Mouse (Mus musculus): ENCODE measurements around the gene Pik3r2.
"Not testable (repeated sequence)": the region's sequence is repeated elsewhere in the genome, so short reads cannot be mapped to it uniquely, and the experiment has no call there.

Pik3r2 gene

GRCm38 (mm10) chr8:70776496-70777444 lies at the start of gene Pik3r2:
Gene Pik3r2 (minus strand): TSS chr8:70776713.
- peak; percentile 99 for DNase-seq

DNA sequence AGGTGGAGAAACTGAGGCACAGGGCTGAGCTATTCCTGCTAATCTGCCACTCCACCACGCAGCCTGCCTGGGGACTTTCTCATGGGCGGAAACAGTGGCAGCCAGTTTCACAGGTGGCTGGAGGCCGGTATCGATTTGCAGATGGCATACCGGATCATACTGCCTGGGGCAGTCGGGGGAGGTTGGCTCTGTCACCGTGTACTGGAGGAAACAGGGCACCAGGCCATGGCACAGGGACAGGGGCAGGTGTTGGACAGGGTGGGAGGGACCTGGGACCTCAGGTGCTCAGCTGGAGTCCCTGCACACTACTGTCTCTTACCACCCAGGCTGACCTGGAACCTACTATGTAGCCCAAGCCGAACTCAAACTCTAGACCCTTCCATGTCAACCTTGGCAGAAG lies 49.3 kb upstream of the Pik3r2 start:
- DNase-seq = no peak

DNA sequence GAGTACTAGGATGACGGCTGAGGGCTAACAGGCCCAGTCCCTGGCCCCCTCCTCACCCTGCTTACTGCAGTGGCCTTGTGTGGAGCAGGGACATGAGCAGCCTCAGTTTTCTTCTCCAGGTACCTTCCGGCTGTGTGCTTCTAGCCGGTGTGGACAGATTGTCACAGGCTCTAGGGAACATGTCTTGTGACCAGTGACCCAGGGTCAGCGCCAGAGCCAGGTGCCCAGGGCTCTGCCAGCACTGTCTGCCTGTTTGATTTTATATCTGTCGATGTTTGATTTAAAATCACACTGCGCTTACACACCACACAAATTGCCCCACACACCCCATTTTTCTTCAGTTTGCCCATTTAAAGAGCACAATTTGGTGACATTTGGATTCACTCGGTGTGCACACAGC lies 47.3 kb upstream of the Pik3r2 start:
- no peak for DNase-seq

DNA sequence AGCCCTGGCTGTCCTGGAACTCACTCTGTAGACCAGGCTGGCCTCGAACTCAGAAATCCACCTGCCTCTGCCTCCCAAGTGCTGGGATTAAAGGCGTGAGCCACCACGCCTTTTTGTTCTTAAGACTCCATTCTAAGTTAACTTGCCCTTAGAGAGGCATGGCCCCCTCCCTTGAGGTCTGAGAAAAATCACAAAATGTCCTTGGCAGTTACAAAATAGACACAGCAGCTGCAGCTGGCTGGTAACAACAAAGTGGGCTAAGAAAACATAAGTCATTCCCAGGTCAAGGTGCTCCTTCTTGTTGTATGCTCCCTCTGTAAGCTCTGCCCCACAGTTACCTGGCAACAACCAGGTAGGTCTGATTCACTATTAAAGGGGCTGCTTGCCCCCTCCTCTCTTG lies 46.1 kb upstream of the Pik3r2 start:
- not testable (repeated sequence) for DNase-seq

DNA sequence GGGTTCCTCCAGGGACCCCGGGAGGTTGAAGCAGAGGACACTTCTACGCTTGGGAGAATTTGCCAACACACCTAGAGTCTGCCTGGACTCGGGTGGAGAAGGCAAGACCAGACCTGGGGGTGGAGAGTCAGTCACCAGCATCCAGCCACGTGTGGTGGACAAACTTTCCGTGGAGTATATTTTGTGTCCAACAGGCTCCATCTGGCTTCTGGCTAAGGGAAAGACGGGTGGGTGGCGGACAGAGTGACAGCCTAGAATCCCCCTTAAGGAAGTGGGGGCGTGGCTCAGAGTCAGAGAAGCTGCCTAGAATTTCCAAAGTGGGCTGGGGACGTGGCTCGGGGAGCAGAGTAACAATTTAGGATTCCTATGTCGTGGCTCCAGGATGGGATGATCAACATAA lies 45.5 kb upstream of the Pik3r2 start:
- peak; percentile 29 to 43 for DNase-seq

- peak; percentile 82 to 87 for DNase-seq
Measured at GRCm38 (mm10) chr8:70821399-70821962, 45.0 kb upstream of the Pik3r2 start.

DNA sequence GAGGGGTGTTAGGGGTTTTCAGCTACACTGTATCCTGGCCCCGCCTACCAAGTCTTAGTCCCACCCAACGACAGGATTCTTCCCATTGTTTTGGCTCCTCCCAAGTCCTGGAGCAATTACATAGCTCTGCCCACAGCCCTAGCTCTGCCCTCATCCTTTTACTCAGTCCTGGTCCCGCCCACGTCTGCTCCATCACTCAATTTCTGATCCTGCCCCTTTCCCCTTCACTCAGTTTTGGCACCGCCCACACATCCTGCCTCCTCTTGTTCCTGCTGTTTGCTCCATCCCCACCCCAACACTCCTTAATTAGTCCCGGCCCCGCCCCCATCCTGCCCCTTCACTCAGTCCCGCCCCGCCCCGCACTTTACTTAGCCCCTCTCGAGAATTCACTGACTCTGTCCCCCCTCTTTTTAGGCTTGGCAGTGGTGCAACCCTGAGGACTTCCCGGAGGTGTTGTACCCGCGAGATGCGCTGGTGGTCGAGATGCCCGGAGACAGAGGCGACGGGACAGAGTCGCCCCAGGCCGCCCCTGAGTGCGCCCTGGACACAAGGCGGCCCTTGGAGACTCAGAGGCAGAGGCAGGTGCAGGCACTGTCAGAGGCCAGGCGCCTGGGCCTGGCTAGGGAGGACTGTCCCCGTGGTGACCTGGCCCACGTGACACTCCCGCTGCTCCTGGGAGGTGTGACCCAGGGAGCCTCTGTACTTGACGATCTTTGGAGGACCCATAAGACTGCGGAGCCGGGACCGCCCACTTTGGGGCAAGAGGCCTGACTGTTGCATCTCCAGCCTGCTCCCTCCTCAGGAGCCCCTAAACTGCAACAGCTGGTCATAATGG lies 43.8 kb upstream of the Pik3r2 start:
- peak; percentile 86 to 92 for DNase-seq

- DNase-seq = peak; percentile 73 to 79
Measured at GRCm38 (mm10) chr8:70816679-70817078, 40.2 kb upstream of the Pik3r2 start.

DNA sequence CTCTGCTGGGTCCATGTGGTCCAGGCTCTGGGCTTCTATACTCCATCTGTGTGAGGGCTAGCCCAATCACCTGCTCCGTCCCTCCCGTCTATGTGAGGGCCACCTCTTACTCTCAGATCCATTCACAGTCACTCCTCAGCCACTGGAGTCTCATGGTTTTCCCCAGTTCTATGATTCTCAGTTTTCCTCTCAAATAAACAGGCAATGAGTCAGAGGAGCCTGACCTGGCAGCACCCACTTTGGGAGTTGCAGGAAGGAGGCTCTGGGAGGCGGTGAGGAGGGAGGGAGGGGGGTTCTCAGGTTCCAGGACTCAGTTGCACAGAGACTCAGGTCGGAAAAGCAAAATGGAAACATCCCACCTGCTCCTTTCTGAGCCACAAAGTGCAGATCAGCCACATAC lies 36.4 kb upstream of the Pik3r2 start:
- DNase-seq = no peak

DNA sequence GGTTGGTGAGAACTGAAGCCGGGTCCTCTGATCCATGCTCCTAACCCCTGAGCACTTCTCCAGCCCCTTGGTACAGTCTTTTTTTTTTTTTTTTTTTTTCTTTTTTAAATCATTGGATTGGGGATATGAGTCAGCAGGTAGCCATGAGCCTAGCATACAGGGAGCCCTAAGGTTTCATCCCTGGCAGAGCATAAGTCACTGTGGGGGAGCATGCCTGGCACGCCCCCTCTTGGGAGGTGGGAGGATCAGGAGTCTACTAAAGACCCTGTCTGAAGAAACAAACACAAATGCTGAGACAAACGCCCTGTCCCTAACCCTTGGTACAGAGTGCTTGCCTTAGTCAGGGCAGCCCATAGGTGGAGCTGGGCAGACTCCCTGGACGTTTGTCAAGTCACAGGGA lies 35.5 kb upstream of the Pik3r2 start:
- no peak for DNase-seq

GRCm38 (mm10) chr8:70810962-70811680 lies 34.6 kb upstream of the Pik3r2 start:
- no peak for DNase-seq

GRCm38 (mm10) chr8:70808955-70809701 lies 32.6 kb upstream of the Pik3r2 start:
- DNase-seq = no peak

- no peak for DNase-seq
Measured at GRCm38 (mm10) chr8:70808239-70808638, 31.7 kb upstream of the Pik3r2 start, which contains the start of gene Il12rb1. Gene Il12rb1 (plus strand): TSS chr8:70808449.

- DNase-seq = no peak
Measured at GRCm38 (mm10) chr8:70807304-70807703, 30.8 kb upstream of the Pik3r2 start.

GRCm38 (mm10) chr8:70806541-70806940 lies 30.0 kb upstream of the Pik3r2 start:
- no peak for DNase-seq

DNA sequence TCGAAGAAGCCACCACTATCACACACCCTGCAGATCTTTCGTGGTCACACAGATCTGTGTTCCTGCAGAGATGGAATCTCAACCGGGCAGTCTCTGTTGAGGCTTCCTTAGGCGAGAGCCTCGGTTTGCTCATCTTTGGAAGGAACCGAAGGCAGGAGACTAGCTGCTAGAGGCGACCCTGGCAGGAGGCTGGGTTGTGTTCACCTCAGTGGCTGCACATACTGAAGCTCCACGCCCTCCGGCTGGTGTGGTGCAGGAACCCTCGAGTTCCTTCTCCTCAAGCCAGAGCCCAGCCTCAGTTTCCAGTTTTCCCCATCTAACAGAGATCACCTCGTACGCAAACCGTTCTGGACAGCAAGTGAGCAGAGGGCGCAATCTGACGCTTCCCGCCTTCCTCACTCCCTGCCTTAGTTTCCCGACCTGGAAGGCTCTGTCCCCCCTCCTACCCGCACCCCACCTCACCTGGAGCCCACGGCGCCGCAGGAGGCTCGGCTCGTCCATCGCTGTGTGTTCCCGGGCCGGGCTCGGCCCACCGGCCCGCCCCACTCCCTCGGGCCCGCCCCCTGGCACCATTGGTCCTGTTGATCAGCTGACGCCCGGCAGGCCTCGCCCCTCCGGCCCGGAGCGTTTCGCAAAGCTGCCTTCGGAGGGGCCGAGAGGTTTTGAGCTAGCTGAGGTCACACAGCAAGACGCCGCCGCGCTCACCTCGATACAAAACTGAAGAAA lies 28.1 kb upstream of the Pik3r2 start, which contains the start of gene Mast3:
Gene Mast3 (minus strand): TSS at position 574 of the 726 bp plus-strand sequence.
- peak; percentile 91 to 95 for DNase-seq

- peak; percentile 53 to 61 for DNase-seq
Measured at GRCm38 (mm10) chr8:70803761-70804480, 27.4 kb upstream of the Pik3r2 start.

- DNase-seq = no peak
Measured at GRCm38 (mm10) chr8:70802786-70803510, 26.4 kb upstream of the Pik3r2 start.

DNA sequence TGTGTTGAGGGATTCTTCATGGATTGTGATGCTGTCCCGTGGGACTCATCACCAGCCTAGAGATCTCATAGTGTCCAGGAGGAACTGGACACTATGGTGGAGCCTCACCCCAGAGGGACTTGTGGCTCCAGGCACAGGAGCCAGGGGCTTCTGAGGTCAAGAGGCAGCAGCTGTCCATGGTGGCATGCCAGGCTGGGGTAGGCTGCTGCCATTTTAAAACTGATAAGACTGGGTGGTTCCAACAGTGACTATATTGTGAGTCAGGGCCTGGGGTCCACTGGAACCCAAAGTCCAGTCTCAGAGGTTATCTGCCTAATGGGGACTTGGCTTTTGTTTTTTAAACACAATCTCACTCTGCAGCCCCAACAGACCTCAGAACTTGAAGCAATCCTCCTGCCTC lies 25.3 kb upstream of the Pik3r2 start:
- DNase-seq = no peak

All from kidney, postnatal 4 days (tissue).